Mouse (Mus musculus): ENCODE results near the gene Megf9.

GRCm38 (mm10) chr4:70515514-70515913 lies 19.3 kb downstream of the Megf9 start:
- TF ChIP-seq CTCF (IDR thresholded peaks at IDR 0.05; ENCODE audit: insufficient read depth, low read length) (no peak), POLR2A (IDR thresholded peaks at IDR 0.05; ENCODE audit: borderline replicate concordance, extremely low read depth, low read depth, low read length) (no peak)

All from lung, adult 2 months (tissue).